Mouse (Mus musculus) telencephalon, adult 2 months (tissue): Measurements from ENCODE around the gene Plppr4.

ENCODE experiments used
- DNase-seq: peaks from one replicate; pipeline ENCODE4 v3.0.0-alpha.2; 2011; ENCODE audit warnings: low read depth, low spot score

Gene Plppr4

GRCm38 (mm10) chr3:117294308-117294925 lies 66.3 kb downstream of the Plppr4 start:
- peak; percentile 60 for DNase-seq
